Mouse (Mus musculus): ENCODE data around the gene Zfp366. TPM values are rescaled to one million over a fixed set of nuclear protein-coding genes. Genes with fewer than 3 reads are reported as not detected.
A peak's percentile ranks its signal among the peaks of the same experiment; 100 is the strongest.

The Zfp366 gene
- polyA plus RNA-seq, 1 experiment: 2.0 TPM

DNA sequence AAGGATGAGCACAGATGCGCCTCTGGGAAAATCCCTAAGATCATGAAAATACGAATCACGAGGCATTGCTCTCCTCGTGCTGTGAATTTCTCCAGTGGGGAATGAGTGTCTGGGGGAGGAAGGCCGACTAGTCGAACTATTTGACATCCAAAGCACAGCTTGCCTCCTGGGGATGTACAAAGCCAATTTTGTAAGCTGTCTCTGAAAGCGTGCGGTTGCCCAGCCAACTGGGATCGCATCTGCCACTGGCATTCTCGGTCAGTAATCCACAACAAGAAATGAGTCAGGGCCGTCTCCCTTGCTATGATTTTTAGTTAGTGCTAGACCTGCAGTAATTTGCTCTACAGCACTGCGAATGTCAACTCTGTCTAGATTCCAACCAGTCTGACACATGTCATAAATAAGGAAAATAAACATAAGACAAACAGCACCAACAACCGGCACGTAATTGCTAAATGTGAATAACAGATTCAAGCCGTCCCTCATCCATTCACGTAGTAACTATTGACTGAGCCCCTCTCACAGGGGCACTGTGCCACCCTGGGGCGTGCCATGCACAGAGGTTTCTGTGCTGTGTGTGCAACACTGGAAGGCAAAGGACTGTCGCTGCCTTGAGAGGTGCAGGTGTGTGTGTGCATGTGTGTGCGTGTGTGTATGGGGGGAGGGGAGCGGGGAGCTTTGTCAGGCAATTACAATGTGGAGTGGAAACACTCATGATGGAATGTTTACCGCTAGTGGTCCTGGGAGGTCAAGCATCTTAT is 100.0 kb downstream of the Zfp366 start:
- no peak overlapping the region for H3K4me3 ChIP-seq (ENCODE audit: low read depth, low read length)
- no peaks in the 10 kb centered on the region for H3K36me3 ChIP-seq (ENCODE audit: control insufficient read depth, insufficient read depth, low read length)
- no peak overlapping the region for H3K27ac ChIP-seq (ENCODE audit: insufficient read depth, low read depth, low read length)
- no peaks in the 10 kb centered on the region for H3K27me3 ChIP-seq (ENCODE audit: control insufficient read depth, insufficient read depth, low read length)
- WGBS: 89% methylated on average over 21 of the region's 21 CpGs
- no peaks in the 10 kb centered on the region for H3K4me1 ChIP-seq (ENCODE audit: control insufficient read depth, insufficient read depth, insufficient read length, low read length)
- no peak for TF ChIP-seq POLR2A (IDR thresholded peaks at IDR 0.05; ENCODE audit: low read depth, low read length)
- no peak for TF ChIP-seq CTCF (IDR thresholded peaks at IDR 0.05; ENCODE audit: extremely low read depth, insufficient read length, insufficient replicate concordance, low read depth, low read length)

DNA sequence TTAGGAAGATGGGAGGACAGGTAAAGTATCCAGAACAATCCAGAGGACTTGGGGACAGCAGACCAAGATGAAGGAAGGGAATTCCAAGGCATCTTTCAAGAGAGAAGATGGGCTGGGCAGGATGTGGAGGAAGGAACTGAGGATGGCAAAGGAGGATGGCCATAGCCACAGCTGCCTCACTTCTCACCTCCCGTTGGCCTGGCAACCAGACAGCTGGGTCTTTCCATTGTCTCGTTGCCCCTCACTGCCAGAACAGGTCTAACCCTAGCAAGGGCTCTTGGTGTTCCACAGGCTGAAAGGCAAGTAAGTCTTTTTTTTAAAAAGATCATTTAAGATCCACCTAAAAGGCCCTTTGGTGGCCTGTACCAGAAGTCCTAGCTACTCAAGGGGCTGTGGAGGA is 100.6 kb downstream of the Zfp366 start:
- TF ChIP-seq POLR2A (IDR thresholded peaks at IDR 0.05; ENCODE audit: low read depth, low read length): no peak
- no peak for TF ChIP-seq CTCF (IDR thresholded peaks at IDR 0.05; ENCODE audit: extremely low read depth, insufficient read length, insufficient replicate concordance, low read depth, low read length)
- no peak overlapping the region for H3K27ac ChIP-seq (ENCODE audit: insufficient read depth, low read depth, low read length)
- 49% methylated on average over 2 of the region's 2 CpGs for WGBS
- H3K4me3 ChIP-seq (ENCODE audit: low read depth, low read length): no peak overlapping the region
- no peaks in the 10 kb centered on the region for H3K27me3 ChIP-seq (ENCODE audit: control insufficient read depth, insufficient read depth, low read length)
- no peaks in the 10 kb centered on the region for H3K36me3 ChIP-seq (ENCODE audit: control insufficient read depth, insufficient read depth, low read length)
- H3K4me1 ChIP-seq (ENCODE audit: control insufficient read depth, insufficient read depth, insufficient read length, low read length): no peaks in the 10 kb centered on the region

DNA sequence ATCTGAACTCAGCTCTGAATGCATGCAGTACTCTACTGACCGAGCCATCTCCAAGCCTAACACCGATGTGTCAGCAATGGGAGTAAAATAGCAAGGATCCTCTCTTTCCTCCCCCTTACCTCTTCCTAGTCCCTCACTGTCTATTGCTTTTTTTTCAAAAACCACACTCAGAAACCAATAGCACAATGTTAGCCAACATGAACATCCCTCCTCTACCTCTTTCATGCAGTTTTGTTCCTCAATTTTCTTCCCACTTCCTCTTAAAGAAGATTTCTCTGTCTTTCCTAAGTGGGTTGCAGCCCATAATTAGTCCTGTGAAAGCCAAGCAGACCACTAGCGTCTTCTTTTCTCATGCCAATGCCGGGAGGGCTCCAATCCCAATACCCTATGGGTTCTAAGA is 102.6 kb downstream of the Zfp366 start:
- Histone ChIP-seq H3K4me3 (ENCODE audit: low read depth, low read length) (no peak overlapping the region), H3K36me3 (ENCODE audit: control insufficient read depth, insufficient read depth, low read length) (no peaks in the 10 kb centered on the region), H3K27me3 (ENCODE audit: control insufficient read depth, insufficient read depth, low read length) (no peaks in the 10 kb centered on the region), H3K27ac (ENCODE audit: insufficient read depth, low read depth, low read length) (peak overlapping the region; percentile 51; the same call in 1 of the 2 replicates), H3K4me1 (ENCODE audit: control insufficient read depth, insufficient read depth, insufficient read length, low read length) (no peaks in the 10 kb centered on the region)
- WGBS: 86% methylated on average over 4 of the region's 4 CpGs
- TF ChIP-seq CTCF (IDR thresholded peaks at IDR 0.05; ENCODE audit: extremely low read depth, insufficient read length, insufficient replicate concordance, low read depth, low read length) (no peak), POLR2A (IDR thresholded peaks at IDR 0.05; ENCODE audit: low read depth, low read length) (no peak)

DNA sequence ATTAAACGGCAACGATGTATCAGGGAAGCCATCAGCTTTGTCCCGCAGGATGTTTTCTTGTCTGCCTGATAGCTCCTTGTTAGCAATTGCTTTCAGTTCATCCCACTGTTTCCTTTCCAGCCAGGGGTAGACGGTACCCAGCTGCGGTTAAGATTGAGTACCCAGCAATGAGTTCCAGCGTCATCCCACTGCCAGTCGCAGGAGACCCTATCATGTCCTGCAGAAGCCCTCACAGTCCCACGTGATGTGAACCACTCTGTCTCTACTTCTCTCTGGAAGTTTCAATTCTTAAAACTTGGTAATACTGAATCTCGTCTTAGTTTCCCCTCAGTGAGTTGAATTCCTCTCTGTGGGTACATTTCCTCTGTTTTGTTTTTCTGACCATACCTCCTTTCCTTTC is 103.2 kb downstream of the Zfp366 start:
- peak overlapping the region; percentile 51; the same call in 1 of the 2 replicates for H3K27ac ChIP-seq (ENCODE audit: insufficient read depth, low read depth, low read length)
- H3K36me3 ChIP-seq (ENCODE audit: control insufficient read depth, insufficient read depth, low read length): no peaks in the 10 kb centered on the region
- no peak overlapping the region for H3K4me3 ChIP-seq (ENCODE audit: low read depth, low read length)
- WGBS: 79% methylated on average over 9 of the region's 9 CpGs
- no peaks in the 10 kb centered on the region for H3K27me3 ChIP-seq (ENCODE audit: control insufficient read depth, insufficient read depth, low read length)
- no peaks in the 10 kb centered on the region for H3K4me1 ChIP-seq (ENCODE audit: control insufficient read depth, insufficient read depth, insufficient read length, low read length)
- no peak for TF ChIP-seq CTCF (IDR thresholded peaks at IDR 0.05; ENCODE audit: extremely low read depth, insufficient read length, insufficient replicate concordance, low read depth, low read length)
- TF ChIP-seq POLR2A (IDR thresholded peaks at IDR 0.05; ENCODE audit: low read depth, low read length): no peak

DNA sequence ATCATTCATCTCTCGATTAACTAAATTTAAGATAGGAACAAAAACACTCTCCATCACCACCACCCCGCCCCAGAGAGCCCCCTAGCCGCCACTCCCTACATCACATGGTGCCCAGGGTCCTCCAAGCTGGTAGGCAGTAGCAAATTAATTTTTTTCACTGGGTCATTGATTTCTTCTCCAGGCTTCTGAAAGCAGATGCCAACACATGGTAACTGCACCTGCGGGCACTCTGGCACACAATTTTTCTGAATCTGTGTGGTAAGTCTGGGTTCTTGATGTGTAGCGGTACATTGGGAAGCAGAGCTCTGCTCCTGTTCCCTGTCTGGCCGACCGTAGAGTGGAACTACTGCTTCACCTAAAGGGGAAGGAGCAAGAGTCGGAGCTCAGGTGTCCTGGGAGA is 106.1 kb downstream of the Zfp366 start:
- Histone ChIP-seq H3K36me3 (ENCODE audit: control insufficient read depth, insufficient read depth, low read length) (no peaks in the 10 kb centered on the region), H3K27me3 (ENCODE audit: control insufficient read depth, insufficient read depth, low read length) (no peaks in the 10 kb centered on the region), H3K27ac (ENCODE audit: insufficient read depth, low read depth, low read length) (no peak overlapping the region), H3K4me1 (ENCODE audit: control insufficient read depth, insufficient read depth, insufficient read length, low read length) (no peaks in the 10 kb centered on the region), H3K4me3 (ENCODE audit: low read depth, low read length) (no peak overlapping the region)
- 86% methylated on average over 8 of the region's 8 CpGs for WGBS
- TF ChIP-seq POLR2A (IDR thresholded peaks at IDR 0.05; ENCODE audit: low read depth, low read length) (no peak), CTCF (IDR thresholded peaks at IDR 0.05; ENCODE audit: extremely low read depth, insufficient read length, insufficient replicate concordance, low read depth, low read length) (no peak)

DNA sequence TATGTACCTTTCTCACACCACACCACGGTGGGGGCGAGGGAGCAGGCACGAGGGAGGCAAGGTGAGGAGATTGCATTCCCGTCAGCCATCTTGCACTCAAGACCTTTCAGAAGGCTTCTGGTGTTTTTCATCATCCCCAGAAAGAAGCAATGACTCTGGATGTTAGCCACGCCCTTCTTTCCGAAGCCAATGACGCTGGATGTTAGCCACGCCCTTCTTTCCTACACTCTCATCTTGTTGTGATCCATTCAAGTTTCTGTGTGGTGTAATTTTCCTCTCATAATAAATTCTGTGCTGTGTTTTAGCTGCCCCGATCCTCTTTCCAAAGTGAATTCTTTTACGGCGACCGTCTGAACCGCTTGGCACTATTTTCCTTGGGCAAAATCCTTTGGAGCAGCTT is 109.6 kb downstream of the Zfp366 start:
- H3K4me1 ChIP-seq (ENCODE audit: control insufficient read depth, insufficient read depth, insufficient read length, low read length): no peaks in the 10 kb centered on the region
- no peak overlapping the region for H3K4me3 ChIP-seq (ENCODE audit: low read depth, low read length)
- H3K27me3 ChIP-seq (ENCODE audit: control insufficient read depth, insufficient read depth, low read length): no peaks in the 10 kb centered on the region
- 88% methylated on average over 13 of the region's 13 CpGs for WGBS
- H3K36me3 ChIP-seq (ENCODE audit: control insufficient read depth, insufficient read depth, low read length): no peaks in the 10 kb centered on the region
- H3K27ac ChIP-seq (ENCODE audit: insufficient read depth, low read depth, low read length): no peak overlapping the region
- TF ChIP-seq POLR2A (IDR thresholded peaks at IDR 0.05; ENCODE audit: low read depth, low read length) (no peak), CTCF (IDR thresholded peaks at IDR 0.05; ENCODE audit: extremely low read depth, insufficient read length, insufficient replicate concordance, low read depth, low read length) (no peak)

DNA sequence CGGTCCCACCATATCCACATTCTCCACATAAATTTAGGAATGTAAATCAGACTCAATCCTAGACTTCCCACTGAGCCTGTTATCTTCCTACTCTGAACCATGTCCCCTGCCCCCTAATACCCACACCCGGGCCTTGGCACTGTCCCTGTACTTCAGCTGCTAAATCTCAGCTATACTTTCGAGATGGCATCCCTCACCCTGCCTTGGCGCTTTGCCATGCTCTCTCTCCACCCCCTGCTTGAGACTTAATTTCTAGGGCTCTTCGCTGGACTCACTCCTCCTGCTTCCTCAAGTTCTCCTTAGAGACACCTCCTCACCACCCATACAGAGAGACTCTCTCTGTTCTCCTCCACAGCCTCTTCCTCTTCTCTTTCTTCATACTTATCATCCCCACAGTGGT is 115.3 kb downstream of the Zfp366 start:
- Histone ChIP-seq H3K4me3 (ENCODE audit: low read depth, low read length) (no peak overlapping the region), H3K27me3 (ENCODE audit: control insufficient read depth, insufficient read depth, low read length) (no peaks in the 10 kb centered on the region), H3K36me3 (ENCODE audit: control insufficient read depth, insufficient read depth, low read length) (no peaks in the 10 kb centered on the region), H3K4me1 (ENCODE audit: control insufficient read depth, insufficient read depth, insufficient read length, low read length) (no peaks in the 10 kb centered on the region), H3K27ac (ENCODE audit: insufficient read depth, low read depth, low read length) (no peak overlapping the region)
- TF ChIP-seq CTCF (IDR thresholded peaks at IDR 0.05; ENCODE audit: extremely low read depth, insufficient read length, insufficient replicate concordance, low read depth, low read length) (no peak), POLR2A (IDR thresholded peaks at IDR 0.05; ENCODE audit: low read depth, low read length) (no peak)
- 56% methylated on average over 5 of the region's 5 CpGs for WGBS

Other genes starting within 250 kb of the Zfp366 start
- gene 1700024P04Rik, start 200.3 kb upstream of the Zfp366 start, polyA plus RNA-seq (2012; rRNA removed): not detected in 2 replicates
- gene Ptcd2, start 159.9 kb downstream of the Zfp366 start, polyA plus RNA-seq (2012; rRNA removed): 3.6 and 9.4 TPM in 2 replicates
- gene Mrps27, start 160.0 kb downstream of the Zfp366 start, polyA plus RNA-seq (2012; rRNA removed): 5.6 and 7.8 TPM in 2 replicates